Mouse (Mus musculus): ENCODE data around the gene Cry1. TPM values are rescaled to one million over a fixed set of nuclear protein-coding genes. Genes with fewer than 3 reads are reported as not detected.

The Cry1 gene
- polyA plus RNA-seq, 1 experiment from 2014 or later = 40.3 TPM

- no peaks in the 10 kb centered on the region for H3K27me3 ChIP-seq (ENCODE audit: control insufficient read depth, insufficient read depth, low read length)
- H3K4me1 ChIP-seq (ENCODE audit: control insufficient read depth, insufficient read depth, low read length) = peaks cover 11% of the 10 kb centered on the region; the same call in 1 of the 2 replicates
- no peaks in the 10 kb centered on the region for H3K36me3 ChIP-seq (ENCODE audit: control insufficient read depth, insufficient read depth, low read length)
- H3K9me3 ChIP-seq (ENCODE audit: control insufficient read depth, low read length) = no peaks in the 10 kb centered on the region
- peak overlapping the region; percentile 89 for H3K27ac ChIP-seq (replicated peaks; ENCODE audit: low read depth, low read length)
- ATAC-seq (ENCODE audit: low FRiP score, low TSS enrichment) = peak; percentile 32; the same call in 1 of the 2 replicates
- peak; percentile 44 for DNase-seq
- H3K9ac ChIP-seq (replicated peaks; ENCODE audit: low read length) = peak overlapping the region; percentile 85
- H3K4me3 ChIP-seq (replicated peaks; ENCODE audit: low read depth, low read length) = peak overlapping the region; percentile 95
- under 1% methylated on average over 34 of the region's 34 CpGs for WGBS
- H3K4me2 ChIP-seq (ENCODE audit: low read length) = peak overlapping the region; percentile 69
Measured at GRCm38 (mm10) chr10:85103085-85103885, 81.6 kb downstream of the Cry1 start.

- Histone ChIP-seq H3K27me3 (ENCODE audit: control insufficient read depth, insufficient read depth, low read length) (no peaks in the 10 kb centered on the region), H3K27ac (replicated peaks; ENCODE audit: low read depth, low read length) (peak within 1 kb of the TSS; percentile 89), H3K36me3 (ENCODE audit: control insufficient read depth, insufficient read depth, low read length) (no peaks in the 10 kb centered on the region), H3K9ac (replicated peaks; ENCODE audit: low read length) (peak within 1 kb of the TSS; percentile 85), H3K4me3 (replicated peaks; ENCODE audit: low read depth, low read length) (peak within 1 kb of the TSS; percentile 95), H3K4me2 (ENCODE audit: low read length) (peak within 1 kb of the TSS; percentile 69), H3K4me1 (ENCODE audit: control insufficient read depth, insufficient read depth, low read length) (peaks cover 11% of the 10 kb centered on the region; the same call in 1 of the 2 replicates), H3K9me3 (ENCODE audit: control insufficient read depth, low read length) (no peaks in the 10 kb centered on the region)
- ATAC-seq (ENCODE audit: low FRiP score, low TSS enrichment) (peak; percentile 95), DNase-seq (peak; percentile 98)
- WGBS = under 1% methylated on average over 75 of the region's 96 CpGs
Measured at GRCm38 (mm10) chr10:85102247-85103084, 82.4 kb downstream of the Cry1 start, which contains the start of the genes Fhl4 and Tmem263. Gene Fhl4 (minus strand): TSS chr10:85102495. Gene Tmem263 (plus strand): TSS chr10:85102627.

GRCm38 (mm10) chr10:85101841-85102240, 83.0 kb downstream of the Cry1 start:
- Histone ChIP-seq H3K27ac (replicated peaks; ENCODE audit: low read depth, low read length) (peak overlapping the region; percentile 89), H3K27me3 (ENCODE audit: control insufficient read depth, insufficient read depth, low read length) (no peaks in the 10 kb centered on the region), H3K36me3 (ENCODE audit: control insufficient read depth, insufficient read depth, low read length) (no peaks in the 10 kb centered on the region), H3K9me3 (ENCODE audit: control insufficient read depth, low read length) (no peaks in the 10 kb centered on the region), H3K4me3 (replicated peaks; ENCODE audit: low read depth, low read length) (peak overlapping the region; percentile 95), H3K9ac (replicated peaks; ENCODE audit: low read length) (peak overlapping the region; percentile 82), H3K4me2 (ENCODE audit: low read length) (peak overlapping the region; percentile 69), H3K4me1 (ENCODE audit: control insufficient read depth, insufficient read depth, low read length) (peaks cover 11% of the 10 kb centered on the region; the same call in 1 of the 2 replicates)
- ATAC-seq (ENCODE audit: low FRiP score, low TSS enrichment) (peak; percentile 8), DNase-seq (peak; percentile 59)
- WGBS = under 1% methylated on average over 10 of the region's 10 CpGs

Other genes starting within 250 kb of the Cry1 start
- 2.7 and 3.0 TPM in 2 replicates for gene Fhl4, start 82.6 kb downstream of the Cry1 start, polyA plus RNA-seq (2014; fragmentation: Nextera tagmentation; extraction: Ambion mirVana)
- gene Tmem263, start 82.4 kb downstream of the Cry1 start, polyA plus RNA-seq (2014; fragmentation: Nextera tagmentation; extraction: Ambion mirVana) = 41.2 and 50.6 TPM in 2 replicates
- 31.3 and 35.7 TPM in 2 replicates for gene Mterf2, start 57.0 kb downstream of the Cry1 start, polyA plus RNA-seq (2014; fragmentation: Nextera tagmentation; extraction: Ambion mirVana)
- 16.1 and 19.4 TPM in 2 replicates for gene Btbd11, start 201.8 kb upstream of the Cry1 start, polyA plus RNA-seq (2014; fragmentation: Nextera tagmentation; extraction: Ambion mirVana)